Mouse (Mus musculus) heart, embryonic 13.5 days (tissue): ENCODE measurements around the gene Zbtb18. TPM values are rescaled to one million over a fixed set of nuclear protein-coding genes. Genes with fewer than 3 reads are reported as not detected.

Experiments used
- ATAC-seq: fragments of 200-750 bp; cut with Nextera tagmentation; 2 replicates; pipeline ENCODE4 v1.8.0; 2017; ENCODE audit warnings: moderate TSS enrichment; ENCODE audit not compliant: insufficient number of reproducible peaks, low FRiP score, low TSS enrichment; ENCODE audit errors: extremely low read depth
- H3K27ac ChIP-seq: fragments of 300-500 bp; sonication (generic); replicated peaks from 2 replicates; pipeline ENCODE4 v1.5.1; 2015; ENCODE audit warnings: moderate library complexity, mild to moderate bottlenecking, inconsistent platforms
- H3K27me3 ChIP-seq: fragments of 300-500 bp; sonication (generic); replicated peaks from 2 replicates; pipeline ENCODE4 v1.6.1; 2015; ENCODE audit warnings: mild to moderate bottlenecking, inconsistent platforms
- H3K36me3 ChIP-seq: fragments of 300-500 bp; sonication (generic); 2 replicates; pipeline ENCODE4 v1.6.1; 2015; ENCODE audit warnings: mild to moderate bottlenecking, inconsistent platforms
- H3K4me1 ChIP-seq: fragments of 300-500 bp; sonication (generic); 2 replicates; pipeline ENCODE4 v1.6.1; 2015; ENCODE audit warnings: inconsistent platforms
- H3K4me2 ChIP-seq: fragments of 300-500 bp; sonication (generic); 2 replicates; pipeline ENCODE4 v1.6.1; 2015; ENCODE audit warnings: inconsistent platforms, mild to moderate bottlenecking, moderate library complexity
- H3K4me3 ChIP-seq: fragments of 300-500 bp; sonication (generic); 2 replicates; pipeline ENCODE4 v1.5.1; 2015; ENCODE audit warnings: moderate library complexity, mild to moderate bottlenecking, inconsistent platforms
- H3K9ac ChIP-seq: fragments of 300-500 bp; sonication (generic); 2 replicates; pipeline ENCODE4 v1.6.1; 2015; ENCODE audit warnings: inconsistent platforms, mild to moderate bottlenecking, moderate library complexity
- H3K9me3 ChIP-seq: fragments of 300-500 bp; sonication (generic); 2 replicates; pipeline ENCODE4 v1.6.1; 2016; ENCODE audit warnings: inconsistent platforms
- WGBS: fragments of 180-500 bp; shearing (Covaris S2); methylation state at CpG from one replicate; pipeline ENCODE4 v1.1.7; 2015; ENCODE audit warnings: mixed read lengths; 5-methylcytosine and 5-hydroxymethylcytosine counted together
- polyA plus RNA-seq: library from polyadenylated mRNA; unstranded; fragments of >200 nt; fragmentation: Nextera tagmentation; extraction: Ambion mirVana; gene quantifications from 2 replicates; pipeline ENCODE4 v1.2.1, GENCODE M21; 2015

The Zbtb18 gene
- 1.0 and 2.0 TPM in 2 replicates for polyA plus RNA-seq

DNA sequence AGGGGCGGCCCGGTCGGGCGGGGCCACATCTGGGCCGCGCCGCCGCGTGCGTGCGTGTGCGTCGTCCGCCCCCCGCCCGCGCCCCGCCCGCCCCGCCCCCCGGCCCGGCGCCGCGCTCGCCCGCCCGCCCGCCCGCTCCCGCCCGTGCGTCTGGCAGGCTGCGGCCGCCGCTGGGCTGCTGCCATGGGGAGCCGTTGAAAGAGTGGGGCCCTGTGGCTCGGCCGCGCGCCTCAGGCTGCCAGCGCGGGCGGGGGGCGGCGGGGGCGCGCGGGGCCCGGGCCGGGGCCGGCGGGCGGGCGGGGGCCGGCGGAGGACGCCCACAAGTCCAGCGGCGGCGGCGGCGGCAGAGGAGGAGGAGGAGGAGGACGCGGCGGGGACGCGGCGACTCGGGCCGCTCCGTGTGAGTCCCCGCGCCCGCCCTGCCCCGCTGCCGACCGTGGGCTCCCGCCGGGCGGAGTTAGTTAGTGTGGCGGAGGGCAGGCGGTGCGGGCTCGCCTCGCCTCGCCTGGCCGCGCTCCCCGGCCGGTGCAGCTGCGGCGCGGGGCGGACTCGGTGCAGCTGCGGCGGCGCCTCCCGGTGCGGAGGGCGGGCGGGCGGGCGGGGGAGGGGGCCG, at the start of gene Zbtb18:
Zbtb18 (plus strand) TSS at position 156 of the 613 bp plus-strand sequence.
- Histone ChIP-seq H3K9ac (peak within 1 kb of the TSS; percentile 97), H3K9me3 (no peaks in the 10 kb centered on the region), H3K36me3 (peaks cover 5% of the 10 kb centered on the region), H3K4me3 (peak within 1 kb of the TSS; percentile 89), H3K27ac (peak within 1 kb of the TSS; percentile 99), H3K4me1 (peaks cover 44% of the 10 kb centered on the region), H3K4me2 (peak within 1 kb of the TSS; percentile 87), H3K27me3 (no peaks in the 10 kb centered on the region)
- peak; percentile 7 for ATAC-seq
- WGBS: under 1% methylated on average over 41 of the region's 106 CpGs

DNA sequence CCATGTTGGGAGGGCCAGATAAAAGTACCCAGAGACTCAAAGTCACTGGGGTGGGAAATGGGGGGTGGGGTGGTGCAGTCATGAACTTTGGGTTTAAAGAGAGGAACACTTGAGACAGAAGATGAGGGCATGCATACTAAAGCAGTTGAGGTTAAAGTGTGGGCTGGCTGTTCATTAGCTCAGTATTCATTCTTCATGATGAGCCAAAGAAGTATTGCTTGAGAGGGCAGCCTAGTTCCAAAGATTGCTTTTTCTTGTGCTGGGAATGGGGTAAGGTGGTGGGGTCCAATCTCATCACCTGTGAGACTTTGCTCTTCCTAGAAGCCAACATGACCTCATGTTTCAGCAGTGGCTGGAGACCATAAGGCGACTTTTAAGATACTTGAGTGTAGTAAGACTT, 44.7 kb upstream of the Zbtb18 start:
- Histone ChIP-seq H3K27ac (no peak overlapping the region), H3K27me3 (no peaks in the 10 kb centered on the region), H3K36me3 (no peaks in the 10 kb centered on the region), H3K4me3 (no peak overlapping the region), H3K4me2 (no peak overlapping the region), H3K9ac (no peak overlapping the region), H3K4me1 (no peaks in the 10 kb centered on the region), H3K9me3 (0 out of 2 replicates have a peak, but pooled peaks cover 4% of the 10 kb centered on the region)
- no peak for ATAC-seq
- WGBS: 57% methylated on average over 1 of the region's 1 CpGs

DNA sequence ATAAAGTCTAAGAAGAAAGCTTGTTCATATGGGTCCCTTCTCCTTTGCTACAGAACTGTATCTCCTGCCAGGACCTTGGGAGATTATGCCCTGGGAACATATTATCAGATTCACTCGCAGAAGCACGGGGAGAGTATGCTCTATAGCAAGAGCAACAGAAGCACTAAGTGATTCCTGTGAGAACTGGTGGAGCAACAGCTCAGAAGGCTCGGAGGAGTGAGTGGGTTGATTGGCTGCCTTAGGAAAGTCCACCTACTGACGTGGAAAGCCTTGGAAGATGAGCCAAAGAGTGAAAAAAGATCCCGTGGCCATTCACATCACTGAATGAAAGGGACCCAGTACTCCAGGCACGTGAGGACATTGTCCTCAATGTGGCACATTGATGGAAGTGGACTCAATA, 37.0 kb upstream of the Zbtb18 start:
- WGBS: 66% methylated on average over 6 of the region's 6 CpGs
- Histone ChIP-seq H3K4me3 (no peak overlapping the region), H3K9ac (no peak overlapping the region), H3K4me2 (no peak overlapping the region), H3K9me3 (no peaks in the 10 kb centered on the region), H3K36me3 (no peaks in the 10 kb centered on the region), H3K4me1 (no peaks in the 10 kb centered on the region), H3K27me3 (no peaks in the 10 kb centered on the region), H3K27ac (no peak overlapping the region)
- no peak for ATAC-seq

DNA sequence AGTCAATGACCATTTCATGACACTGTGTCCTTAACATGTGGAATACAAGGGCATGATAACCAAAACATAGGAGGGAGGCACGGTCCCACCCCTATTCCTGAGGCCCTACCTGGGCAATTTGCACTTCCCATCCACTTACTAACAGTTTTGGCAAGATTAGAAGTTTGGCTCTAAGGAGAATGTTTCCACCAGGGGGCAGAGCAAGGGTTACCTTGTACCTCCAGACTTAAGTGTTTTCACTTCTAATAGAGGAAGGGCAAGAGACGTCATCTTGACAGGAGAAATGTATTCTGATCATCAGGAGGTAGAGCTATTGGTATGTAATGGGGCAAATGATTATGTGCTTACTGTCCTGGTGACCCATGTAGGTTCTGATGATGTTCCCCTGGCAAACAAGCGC, 33.5 kb upstream of the Zbtb18 start:
- H3K4me3 ChIP-seq: no peak overlapping the region
- 52% methylated on average over 3 of the region's 3 CpGs for WGBS
- no peak for ATAC-seq
- no peaks in the 10 kb centered on the region for H3K9me3 ChIP-seq
- no peak overlapping the region for H3K9ac ChIP-seq
- H3K36me3 ChIP-seq: no peaks in the 10 kb centered on the region
- H3K4me1 ChIP-seq: no peaks in the 10 kb centered on the region
- H3K27ac ChIP-seq: no peak overlapping the region
- H3K27me3 ChIP-seq: no peaks in the 10 kb centered on the region
- H3K4me2 ChIP-seq: no peak overlapping the region

DNA sequence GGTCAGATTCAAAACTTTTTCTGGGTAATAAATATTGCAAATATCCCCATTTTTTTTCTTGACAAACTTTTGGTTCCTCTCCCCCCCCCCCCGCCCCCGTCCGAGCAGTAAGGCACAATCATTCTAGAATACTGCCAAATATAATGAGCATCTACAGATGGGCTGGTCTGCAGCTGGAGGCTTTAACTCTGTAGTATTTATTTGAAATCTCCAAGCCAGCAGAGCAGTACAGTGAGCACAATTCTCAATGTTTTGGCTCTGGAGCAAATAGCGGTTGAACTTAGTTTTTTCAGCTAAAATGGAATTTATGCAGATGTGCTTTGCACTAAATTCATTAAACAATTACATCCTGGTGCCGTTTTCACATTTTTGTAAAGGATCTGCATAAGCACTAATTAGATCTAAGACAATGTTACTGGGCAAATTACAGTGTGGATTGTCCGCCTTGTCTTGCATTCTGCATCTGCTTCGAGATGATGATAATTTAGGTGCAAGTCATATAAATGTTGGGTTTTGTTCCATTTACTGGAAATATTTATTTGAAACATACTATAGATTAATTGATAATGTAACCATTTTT, 31.3 kb upstream of the Zbtb18 start:
- Histone ChIP-seq H3K9ac (no peak overlapping the region), H3K9me3 (no peaks in the 10 kb centered on the region), H3K27ac (no peak overlapping the region), H3K36me3 (no peaks in the 10 kb centered on the region), H3K4me3 (no peak overlapping the region), H3K4me1 (no peaks in the 10 kb centered on the region), H3K27me3 (no peaks in the 10 kb centered on the region), H3K4me2 (no peak overlapping the region)
- no peak for ATAC-seq
- WGBS: 79% methylated on average over 7 of the region's 7 CpGs

DNA sequence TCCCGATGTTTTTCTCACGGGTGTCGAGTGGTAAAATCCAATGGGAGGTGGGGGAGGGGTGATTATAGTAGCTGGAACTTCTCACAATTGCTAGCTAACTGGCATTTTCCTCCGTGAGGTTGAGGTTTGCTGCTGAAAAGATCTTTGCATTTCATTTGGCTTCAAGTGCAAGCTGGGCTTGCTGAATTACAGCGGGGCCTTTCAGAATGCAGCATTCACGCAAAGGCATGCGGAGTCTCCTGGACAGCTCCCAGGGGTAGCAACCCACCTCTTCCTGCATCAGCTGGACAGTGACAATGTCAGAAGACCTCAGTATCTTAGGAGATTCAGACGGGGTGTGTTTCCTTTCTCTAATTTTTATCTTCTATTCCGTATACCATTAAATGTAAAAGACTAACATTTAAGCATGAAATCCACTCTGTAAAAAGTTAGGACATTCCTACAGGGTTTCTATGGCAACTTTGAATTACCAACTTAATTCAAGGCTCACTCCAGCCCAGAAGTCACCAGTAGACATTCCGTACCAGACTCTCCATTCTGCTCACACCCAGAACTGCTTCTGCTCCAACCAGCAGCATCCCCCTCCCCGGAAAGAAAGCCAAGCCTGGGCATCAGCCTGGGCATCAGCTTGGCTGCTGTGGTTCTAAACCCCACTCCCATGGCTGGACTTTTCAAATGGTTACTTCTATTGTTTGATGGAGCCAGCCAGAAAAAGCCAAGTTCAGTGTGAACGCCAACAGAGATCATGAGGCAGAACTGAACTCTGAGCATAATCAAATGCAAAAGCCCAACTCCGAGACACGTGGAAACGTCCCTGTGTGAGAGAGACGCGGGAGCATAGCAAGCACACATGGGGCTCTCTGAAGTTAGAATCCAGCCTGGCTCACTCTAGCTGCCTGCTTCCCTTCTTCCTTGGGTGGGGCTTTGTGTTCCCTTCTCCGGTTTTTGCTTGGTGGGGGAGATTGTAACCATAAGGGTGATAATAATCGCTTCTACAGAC, 30.5 kb upstream of the Zbtb18 start:
- Histone ChIP-seq H3K4me3 (no peak overlapping the region), H3K4me2 (no peak overlapping the region), H3K27ac (no peak overlapping the region), H3K4me1 (no peaks in the 10 kb centered on the region), H3K9ac (no peak overlapping the region), H3K9me3 (no peaks in the 10 kb centered on the region), H3K36me3 (no peaks in the 10 kb centered on the region), H3K27me3 (no peaks in the 10 kb centered on the region)
- no peak for ATAC-seq
- 50% methylated on average over 19 of the region's 19 CpGs for WGBS

DNA sequence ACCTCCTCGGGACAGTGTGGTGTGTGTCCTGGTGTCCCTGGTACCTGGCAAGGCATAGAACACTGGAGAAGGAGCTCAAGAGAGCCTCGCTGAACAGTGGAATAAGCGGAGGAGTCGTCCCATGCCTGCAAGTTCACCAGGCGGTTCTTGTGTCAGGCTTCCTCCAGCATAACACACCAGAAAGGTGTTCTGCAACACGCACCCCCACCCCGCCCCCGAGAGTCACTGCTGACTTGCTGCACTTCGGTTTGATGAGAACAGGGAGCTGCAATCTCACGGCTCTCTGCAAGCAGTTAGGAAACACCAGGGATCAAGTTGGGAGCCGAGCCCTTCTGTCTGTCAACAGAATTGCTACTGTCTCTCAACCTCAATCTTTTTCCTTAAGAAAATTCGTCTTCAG, 22.8 kb upstream of the Zbtb18 start:
- H3K27me3 ChIP-seq: no peaks in the 10 kb centered on the region
- H3K4me3 ChIP-seq: no peak overlapping the region
- no peak for ATAC-seq
- no peaks in the 10 kb centered on the region for H3K36me3 ChIP-seq
- H3K4me2 ChIP-seq: no peak overlapping the region
- 60% methylated on average over 12 of the region's 12 CpGs for WGBS
- 0 out of 2 replicates have a peak, but pooled peaks cover 3% of the 10 kb centered on the region for H3K4me1 ChIP-seq
- H3K9ac ChIP-seq: no peak overlapping the region
- H3K27ac ChIP-seq: no peak overlapping the region
- no peaks in the 10 kb centered on the region for H3K9me3 ChIP-seq

DNA sequence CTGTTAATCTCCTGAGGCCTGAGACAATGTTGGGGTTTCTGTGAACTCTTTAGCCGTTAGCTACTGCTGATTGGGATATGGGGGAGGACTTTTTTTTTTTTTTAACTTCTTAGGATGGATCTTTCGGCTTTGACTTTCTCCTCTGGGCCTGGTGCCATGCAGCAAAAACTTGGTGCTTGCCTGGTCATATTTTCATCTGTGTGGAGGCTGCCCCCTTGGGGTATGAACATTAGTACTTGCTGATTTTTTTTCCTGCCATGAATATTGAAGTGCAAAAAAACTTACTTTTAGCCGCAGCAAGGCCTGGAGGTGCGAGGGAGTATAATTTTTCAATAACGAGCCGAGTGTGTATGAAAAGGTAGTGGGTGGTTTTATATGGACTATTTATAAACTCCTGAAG, 22.0 kb upstream of the Zbtb18 start:
- no peaks in the 10 kb centered on the region for H3K27me3 ChIP-seq
- no peak overlapping the region for H3K27ac ChIP-seq
- H3K9ac ChIP-seq: no peak overlapping the region
- H3K4me3 ChIP-seq: no peak overlapping the region
- WGBS: 72% methylated on average over 6 of the region's 6 CpGs
- no peak overlapping the region for H3K4me2 ChIP-seq
- no peak for ATAC-seq
- H3K4me1 ChIP-seq: 0 out of 2 replicates have a peak, but pooled peaks cover 3% of the 10 kb centered on the region
- H3K36me3 ChIP-seq: no peaks in the 10 kb centered on the region
- no peaks in the 10 kb centered on the region for H3K9me3 ChIP-seq

DNA sequence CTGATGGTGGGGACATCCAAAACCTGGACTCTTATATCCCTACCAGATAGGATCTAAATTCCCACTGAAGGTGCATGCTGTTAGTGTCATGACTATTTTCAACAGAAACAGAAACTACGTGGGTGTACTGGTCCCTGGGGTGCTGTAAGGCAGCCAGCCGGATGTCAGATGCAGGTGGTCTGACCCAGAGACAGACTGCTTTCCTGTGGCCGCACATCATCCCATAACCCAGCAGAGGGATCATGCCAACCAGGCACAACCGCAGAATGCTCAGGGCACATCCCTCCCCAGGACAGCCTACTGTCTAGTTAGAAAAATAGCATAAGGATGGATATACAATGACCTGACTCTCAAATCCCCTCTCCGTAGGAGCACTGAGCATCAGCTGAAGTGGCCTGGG, 14.3 kb upstream of the Zbtb18 start:
- Histone ChIP-seq H3K9me3 (no peaks in the 10 kb centered on the region), H3K27ac (no peak overlapping the region), H3K4me1 (0 out of 2 replicates have a peak, but pooled peaks cover 3% of the 10 kb centered on the region), H3K27me3 (no peaks in the 10 kb centered on the region), H3K9ac (no peak overlapping the region), H3K4me2 (no peak overlapping the region), H3K4me3 (no peak overlapping the region), H3K36me3 (no peaks in the 10 kb centered on the region)
- WGBS: 66% methylated on average over 5 of the region's 5 CpGs
- ATAC-seq: no peak

DNA sequence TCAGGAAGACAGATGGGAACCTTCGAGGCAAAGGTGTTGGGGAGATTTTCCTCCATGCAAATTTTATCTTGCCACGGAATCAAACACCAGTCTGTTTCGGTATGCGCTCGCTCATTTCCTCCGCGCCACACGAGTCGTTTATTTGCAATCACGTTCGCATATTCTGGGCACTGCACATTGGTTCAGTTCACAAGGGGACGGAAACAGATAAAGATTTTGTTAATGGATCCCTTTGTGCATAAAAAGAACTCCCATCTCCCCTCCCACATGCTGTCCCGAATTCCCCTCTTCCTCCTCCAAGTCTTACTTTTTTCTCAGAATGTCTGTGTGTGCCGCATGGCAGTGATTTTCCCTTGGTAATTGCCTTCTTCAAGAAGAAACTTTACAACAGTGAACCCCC, 13.8 kb upstream of the Zbtb18 start:
- Histone ChIP-seq H3K27ac (no peak overlapping the region), H3K36me3 (no peaks in the 10 kb centered on the region), H3K4me1 (0 out of 2 replicates have a peak, but pooled peaks cover 3% of the 10 kb centered on the region), H3K9me3 (no peaks in the 10 kb centered on the region), H3K4me3 (no peak overlapping the region), H3K4me2 (no peak overlapping the region), H3K9ac (no peak overlapping the region), H3K27me3 (no peaks in the 10 kb centered on the region)
- ATAC-seq: no peak
- 71% methylated on average over 14 of the region's 14 CpGs for WGBS

DNA sequence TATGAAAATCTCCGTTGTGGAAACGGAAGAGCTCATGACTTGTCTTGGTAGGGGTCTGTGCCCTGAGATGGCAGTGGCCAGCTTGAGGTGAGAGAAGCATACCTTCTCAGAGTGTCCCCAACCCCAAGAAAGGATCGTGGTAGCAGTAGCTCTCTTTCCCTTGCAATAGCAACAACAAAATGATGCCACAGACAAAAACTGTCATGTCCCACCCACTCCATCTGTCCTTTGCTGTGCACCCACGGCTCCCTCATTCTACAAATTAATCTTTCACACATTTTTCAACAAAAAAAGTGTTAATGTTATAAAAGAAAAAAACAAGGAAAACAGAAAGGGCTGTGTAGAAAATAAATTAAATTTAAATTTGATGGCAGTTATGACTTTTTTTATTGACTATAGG, 13.1 kb upstream of the Zbtb18 start:
- ATAC-seq: no peak
- Histone ChIP-seq H3K9me3 (no peaks in the 10 kb centered on the region), H3K4me1 (no peaks in the 10 kb centered on the region), H3K4me3 (no peak overlapping the region), H3K27me3 (no peaks in the 10 kb centered on the region), H3K27ac (no peak overlapping the region), H3K9ac (no peak overlapping the region), H3K4me2 (no peak overlapping the region), H3K36me3 (no peaks in the 10 kb centered on the region)
- 73% methylated on average over 4 of the region's 4 CpGs for WGBS
